Comparison of ENCODE assay signal across 9 mouse cellular contexts in genomic region chr14:41072944-41073275, GRCm38 (mm10). TPM values are rescaled to one million over a fixed set of nuclear protein-coding genes. Genes with fewer than 3 reads are reported as not detected.
DNase-seq lines count a peak whose midpoint lies in the region; ATAC-seq lines count a peak whose summit lies in the region.
"Had no signal": no experiment of that assay in that cellular context is flagged by ENCODE, and none has a peak within 500 bp of the region (broad histone marks: within the 10 kb centered on the region; RNA-seq: fewer than 3 reads in every experiment).

No protein-coding gene starts in this region.

- H3K27me3 ChIP-seq in lung, embryonic 16.5 days (ENCODE audit: control insufficient read depth, insufficient read depth, low read depth, low read length): no peaks in the 10 kb centered on the region
- H3K27me3 ChIP-seq in limb, embryonic 15.5 days: no peaks in the 10 kb centered on the region
- no peaks in the 10 kb centered on the region for H3K27me3 ChIP-seq in stomach, embryonic 14.5 days (ENCODE audit: control insufficient read depth, insufficient read depth, low read length)

- no peaks in the 10 kb centered on the region for H3K4me1 ChIP-seq in lung, embryonic 16.5 days (replicated peaks; ENCODE audit: control insufficient read depth, insufficient read depth, low read length)
- peaks cover 9% of the 10 kb centered on the region for H3K4me1 ChIP-seq in limb, embryonic 15.5 days
- no peaks in the 10 kb centered on the region for H3K4me1 ChIP-seq in stomach, embryonic 14.5 days (ENCODE audit: control insufficient read depth, insufficient read depth, low read length)

- peak overlapping the region; percentile 53 for H3K4me2 ChIP-seq in lung, embryonic 16.5 days (ENCODE audit: low read depth, low read length)
- peak overlapping the region; percentile 62 for H3K4me2 ChIP-seq in limb, embryonic 15.5 days
- peak overlapping the region; percentile 61 for H3K4me2 ChIP-seq in stomach, embryonic 14.5 days (replicated peaks; ENCODE audit: low read depth, low read length)

- H3K9ac ChIP-seq in lung, embryonic 16.5 days (ENCODE audit: low read length): no peak overlapping the region
- H3K9ac ChIP-seq in limb, embryonic 15.5 days: 0 out of 2 replicates have a peak overlapping the region, but pooled peaks have one; percentile 14
- no peak overlapping the region for H3K9ac ChIP-seq in stomach, embryonic 14.5 days (replicated peaks; ENCODE audit: low read depth, low read length)

- H3K4me3 ChIP-seq in lung, embryonic 16.5 days (ENCODE audit: low read length): peak overlapping the region; percentile 39
- H3K4me3 ChIP-seq in limb, embryonic 15.5 days: peak overlapping the region; percentile 42
- peak overlapping the region; percentile 35 for H3K4me3 ChIP-seq in stomach, embryonic 14.5 days (ENCODE audit: low read depth, low read length)

- under 1% methylated on average over 8 of the region's 8 CpGs for WGBS in lung, embryonic 16.5 days
- 2% methylated on average over 8 of the region's 8 CpGs for WGBS in limb, embryonic 15.5 days
- WGBS in stomach, embryonic 14.5 days: under 1% methylated on average over 8 of the region's 8 CpGs

- DNase-seq in cerebellum, adult 9-10 months: no peak
- DNase-seq in lung, postnatal 36 days: no peak
- no peak for DNase-seq in adrenal gland, postnatal 14 days
- no peak for DNase-seq in cerebellum, adult 18-20 months

- H3K9me3 ChIP-seq in lung, embryonic 16.5 days (ENCODE audit: control insufficient read depth, low read length): no peaks in the 10 kb centered on the region
- H3K9me3 ChIP-seq in limb, embryonic 15.5 days: no peaks in the 10 kb centered on the region
- H3K9me3 ChIP-seq in stomach, embryonic 14.5 days (ENCODE audit: control insufficient read depth, low read depth, low read length): no peaks in the 10 kb centered on the region

- H3K36me3 ChIP-seq in lung, embryonic 16.5 days (ENCODE audit: control insufficient read depth, insufficient read depth, low read length): no peaks in the 10 kb centered on the region
- H3K36me3 ChIP-seq in limb, embryonic 15.5 days: no peaks in the 10 kb centered on the region
- H3K36me3 ChIP-seq in stomach, embryonic 14.5 days (ENCODE audit: control insufficient read depth, insufficient read depth, low read length): no peaks in the 10 kb centered on the region

- H3K27ac ChIP-seq in lung, embryonic 16.5 days (ENCODE audit: low read length): no peak overlapping the region
- H3K27ac ChIP-seq in limb, embryonic 15.5 days: no peak overlapping the region
- no peak overlapping the region for H3K27ac ChIP-seq in stomach, embryonic 14.5 days (ENCODE audit: low read length)

- ATAC-seq in cerebellum, adult (ENCODE audit: insufficient number of reproducible peaks, low FRiP score, low TSS enrichment): peak; percentile 45; the same call in 1 of the 2 replicates
- 0 out of 2 replicates have a peak, but pooled peaks have one; percentile 23 for ATAC-seq in lung, embryonic 16.5 days (ENCODE audit: low read depth)
- ATAC-seq in limb, embryonic 15.5 days (ENCODE audit: insufficient number of reproducible peaks, low FRiP score, low TSS enrichment, low read depth): no peak
- no peak for ATAC-seq in stomach, embryonic 14.5 days (ENCODE audit: insufficient number of reproducible peaks, insufficient read depth, low FRiP score, low read depth)

RNA-seq across cellular contexts. Expression of gene Dydc1, which starts 0.2 kb away (rescaled TPM):
- 0.19 and 0.44 TPM in 2 replicates for polyA plus RNA-seq in lung, embryonic 16.5 days (2015; fragmentation: Nextera tagmentation; extraction: Ambion mirVana)
- polyA plus RNA-seq in limb, embryonic 15.5 days (2015; fragmentation: Nextera tagmentation; extraction: Ambion mirVana): not detected in 2 replicates
- polyA plus RNA-seq in stomach, embryonic 14.5 days (2014; fragmentation: Nextera tagmentation; extraction: Ambion mirVana): not detected in 2 replicates
- total RNA-seq in adrenal gland, postnatal 14 days (2021): not detected in 2 replicates
- polyA plus RNA-seq: gonadal fat pad, adult 2 months had no signal

RNA-seq across cellular contexts. Expression of gene Dydc2, which starts 3.9 kb away (rescaled TPM):
- 0.70 and 0.89 TPM in 2 replicates for polyA plus RNA-seq in lung, embryonic 16.5 days (2015; fragmentation: Nextera tagmentation; extraction: Ambion mirVana)
- not detected in 2 replicates for polyA plus RNA-seq in limb, embryonic 15.5 days (2015; fragmentation: Nextera tagmentation; extraction: Ambion mirVana)
- not detected in 2 replicates for polyA plus RNA-seq in stomach, embryonic 14.5 days (2014; fragmentation: Nextera tagmentation; extraction: Ambion mirVana)
- 0.59 and 0.64 TPM in 2 replicates for total RNA-seq in adrenal gland, postnatal 14 days (2021)

RNA-seq across cellular contexts. Expression of gene Mat1a, which starts 31.9 kb away (rescaled TPM):
- 6.7 and 9.5 TPM in 2 replicates for polyA plus RNA-seq in lung, embryonic 16.5 days (2015; fragmentation: Nextera tagmentation; extraction: Ambion mirVana)
- polyA plus RNA-seq in limb, embryonic 15.5 days (2015; fragmentation: Nextera tagmentation; extraction: Ambion mirVana): 0.13 TPM in 1 of 2 replicates, not detected in the other
- 1.2 TPM in 1 of 2 replicates, not detected in the other for polyA plus RNA-seq in stomach, embryonic 14.5 days (2014; fragmentation: Nextera tagmentation; extraction: Ambion mirVana)
- 21.7 and 341 TPM in 2 replicates for total RNA-seq in adrenal gland, postnatal 14 days (2021)

RNA-seq across cellular contexts. Expression of gene Sftpa1, which starts 58.7 kb away (rescaled TPM):
- polyA plus RNA-seq in lung, embryonic 16.5 days (2015; fragmentation: Nextera tagmentation; extraction: Ambion mirVana): 225 and 310 TPM in 2 replicates
- not detected in 2 replicates for polyA plus RNA-seq in limb, embryonic 15.5 days (2015; fragmentation: Nextera tagmentation; extraction: Ambion mirVana)
- not detected in 2 replicates for polyA plus RNA-seq in stomach, embryonic 14.5 days (2014; fragmentation: Nextera tagmentation; extraction: Ambion mirVana)
- 0.11 and 1.8 TPM in 2 replicates for total RNA-seq in adrenal gland, postnatal 14 days (2021)
- polyA plus RNA-seq: gonadal fat pad, adult 2 months had no signal

RNA-seq across cellular contexts. Expression of gene Fam213a, which starts 59.3 kb away (rescaled TPM):
- polyA plus RNA-seq in lung, embryonic 16.5 days (2015; fragmentation: Nextera tagmentation; extraction: Ambion mirVana): 131 and 132 TPM in 2 replicates
- 38.0 and 39.6 TPM in 2 replicates for polyA plus RNA-seq in limb, embryonic 15.5 days (2015; fragmentation: Nextera tagmentation; extraction: Ambion mirVana)
- polyA plus RNA-seq in stomach, embryonic 14.5 days (2014; fragmentation: Nextera tagmentation; extraction: Ambion mirVana): 42.7 and 45.8 TPM in 2 replicates
- total RNA-seq in adrenal gland, postnatal 14 days (2021): 179 and 192 TPM in 2 replicates

Comparison
In these comparisons a context has a peak if more than half of its experiments do, and no peak if none do; other contexts are left out.
1. ATAC-seq: peak in cerebellum, adult (single experiment) and lung, embryonic 16.5 days (single experiment); none in limb, embryonic 15.5 days (single experiment) and stomach, embryonic 14.5 days (single experiment).
2. Peak in every context shown above with its lines, with median percentiles within 50 percentile points of each other: H3K4me2 ChIP-seq and H3K4me3 ChIP-seq.